Mouse (Mus musculus): ENCODE results near the gene Ncoa1.
"Not testable (repeated sequence)": the region's sequence is repeated elsewhere in the genome, so short reads cannot be mapped to it uniquely, and the experiment has no call there.

Gene Ncoa1

GRCm38 (mm10) chr12:4476291-4476831 is 621 bp downstream of the Ncoa1 start:
- no peak for DNase-seq (ENCODE audit: low spot score)

GRCm38 (mm10) chr12:4475251-4475993 is 1.6 kb downstream of the Ncoa1 start:
- no peak for DNase-seq (ENCODE audit: low spot score)

GRCm38 (mm10) chr12:4469115-4469514 is 7.9 kb downstream of the Ncoa1 start:
- no peak for DNase-seq (ENCODE audit: low spot score)

GRCm38 (mm10) chr12:4463701-4464100 is 13.3 kb downstream of the Ncoa1 start:
- no peak for DNase-seq (ENCODE audit: low spot score)

- DNase-seq (ENCODE audit: low spot score): no peak
These were observed 14.6 kb downstream of the Ncoa1 start for GRCm38 (mm10) chr12:4462420-4462819.

GRCm38 (mm10) chr12:4460990-4461389 is 16.0 kb downstream of the Ncoa1 start:
- no peak for DNase-seq (ENCODE audit: low spot score)

GRCm38 (mm10) chr12:4454956-4455565 is 21.9 kb downstream of the Ncoa1 start:
- DNase-seq (ENCODE audit: low spot score): no peak

GRCm38 (mm10) chr12:4454248-4454647 is 22.7 kb downstream of the Ncoa1 start:
- no peak for DNase-seq (ENCODE audit: low spot score)

GRCm38 (mm10) chr12:4452233-4452632 is 24.7 kb downstream of the Ncoa1 start:
- DNase-seq (ENCODE audit: low spot score): no peak

- not testable (repeated sequence) for DNase-seq (ENCODE audit: low spot score)
These were observed 26.5 kb downstream of the Ncoa1 start for GRCm38 (mm10) chr12:4450485-4450884.

- DNase-seq (ENCODE audit: low spot score): no peak
These were observed 28.8 kb downstream of the Ncoa1 start for GRCm38 (mm10) chr12:4448076-4448589.

- no peak for DNase-seq (ENCODE audit: low spot score)
These were observed 32.0 kb downstream of the Ncoa1 start for GRCm38 (mm10) chr12:4444946-4445345.

GRCm38 (mm10) chr12:4441451-4441850 is 35.5 kb downstream of the Ncoa1 start:
- no peak for DNase-seq (ENCODE audit: low spot score)

GRCm38 (mm10) chr12:4436198-4436597 is 40.8 kb downstream of the Ncoa1 start:
- DNase-seq (ENCODE audit: low spot score): no peak

GRCm38 (mm10) chr12:4433549-4433948 is 43.4 kb downstream of the Ncoa1 start:
- DNase-seq (ENCODE audit: low spot score): peak; percentile 18

GRCm38 (mm10) chr12:4431978-4432377 is 45.0 kb downstream of the Ncoa1 start:
- no peak for DNase-seq (ENCODE audit: low spot score)

GRCm38 (mm10) chr12:4430061-4430825 is 46.7 kb downstream of the Ncoa1 start:
- DNase-seq (ENCODE audit: low spot score): no peak

GRCm38 (mm10) chr12:4418824-4419223 is 58.2 kb downstream of the Ncoa1 start:
- no peak for DNase-seq (ENCODE audit: low spot score)

GRCm38 (mm10) chr12:4417626-4418263 is 59.2 kb downstream of the Ncoa1 start:
- no peak for DNase-seq (ENCODE audit: low spot score)

GRCm38 (mm10) chr12:4407085-4407484 is 69.9 kb downstream of the Ncoa1 start:
- no peak for DNase-seq (ENCODE audit: low spot score)

- DNase-seq (ENCODE audit: low spot score): no peak
These were observed 70.8 kb downstream of the Ncoa1 start for GRCm38 (mm10) chr12:4406155-4406554.

- no peak for DNase-seq (ENCODE audit: low spot score)
These were observed 73.8 kb downstream of the Ncoa1 start for GRCm38 (mm10) chr12:4403206-4403605.

Measured in layer of hippocampus, adult 9-10 months (tissue).